Mouse (Mus musculus) forebrain, postnatal 0 days (tissue): Measurements from ENCODE around the gene Atxn7l3. TPM values are rescaled to one million over a fixed set of nuclear protein-coding genes. Genes with fewer than 3 reads are reported as not detected.

Source experiments
- ATAC-seq: fragments of 200-750 bp; cut with Nextera tagmentation; 2 replicates; pipeline ENCODE4 v1.8.0; 2017; ENCODE audit warnings: mild to moderate bottlenecking, moderate library complexity
- DNase-seq: peaks from one replicate; pipeline ENCODE4 v3.0.0-alpha.2; 2015
- H3K27ac ChIP-seq: fragments of 300-500 bp; sonication (generic); 2 replicates; pipeline ENCODE4 v1.5.1; 2014; ENCODE audit warnings: low read depth, mild to moderate bottlenecking, antibody characterized with exemption, low read length, moderate library complexity, mixed read lengths
- H3K27me3 ChIP-seq: fragments of 300-500 bp; sonication (generic); 2 replicates; pipeline ENCODE4 v1.6.1; 2014; ENCODE audit warnings: mild to moderate bottlenecking, low read length, mixed read lengths; ENCODE audit not compliant: insufficient read depth
- H3K36me3 ChIP-seq: fragments of 300-500 bp; sonication (generic); 2 replicates; pipeline ENCODE4 v1.6.1; 2014; ENCODE audit warnings: mild to moderate bottlenecking, moderate library complexity; ENCODE audit not compliant: insufficient read depth
- H3K4me1 ChIP-seq: fragments of 300-500 bp; sonication (generic); 2 replicates; pipeline ENCODE4 v1.6.1; 2014; ENCODE audit warnings: antibody characterized with exemption; ENCODE audit not compliant: insufficient read depth
- H3K4me2 ChIP-seq: fragments of 300-500 bp; sonication (generic); 2 replicates; pipeline ENCODE4 v1.6.1; 2014; ENCODE audit warnings: low read depth, mild to moderate bottlenecking, moderate library complexity
- H3K4me3 ChIP-seq: fragments of 300-500 bp; sonication (generic); 2 replicates; pipeline ENCODE4 v1.5.1; 2014; ENCODE audit warnings: low read depth, low read length, mixed read lengths
- H3K9ac ChIP-seq: fragments of 300-500 bp; sonication (generic); 2 replicates; pipeline ENCODE4 v1.6.1; 2014; ENCODE audit warnings: mild to moderate bottlenecking
- H3K9me3 ChIP-seq: fragments of 300-500 bp; sonication (generic); 2 replicates; pipeline ENCODE4 v1.6.1; 2016; ENCODE audit warnings: low read length
- CTCF ChIP-seq: sonication (generic); IDR thresholded peaks from 2 replicates; pipeline ENCODE4 v1.5.1; 2016; ENCODE audit warnings: antibody characterized with exemption, control low read depth, low read depth
- WGBS: fragments of 180-500 bp; shearing (Covaris S2); extraction: QIAGEN DNeasy Blood & Tissue Kit; methylation state at CpG from one replicate; pipeline ENCODE4 v1.1.7; 2014; 5-methylcytosine and 5-hydroxymethylcytosine counted together
- polyA plus RNA-seq: library from polyadenylated mRNA; unstranded; fragments of >200 nt; fragmentation: Nextera tagmentation; extraction: Ambion mirVana; gene quantifications from 2 replicates; pipeline ENCODE4 v1.2.1, GENCODE M21; 2015
- total RNA-seq: library from RNA; depleted of rRNA; stranded (reverse); fragments of >200 nt; gene quantifications from 2 replicates; pipeline ENCODE4 v1.2.3, GENCODE M21; 2014

Atxn7l3 gene
- total and polyA plus RNA-seq, 2 experiments from 2014 or later: 26.2 to 167 TPM

GRCm38 (mm10) chr11:102329518-102329917 lies 33.1 kb upstream of the Atxn7l3 start:
- no peak for TF ChIP-seq CTCF
- H3K27ac ChIP-seq: no peak overlapping the region
- DNase-seq (no peak), ATAC-seq (no peak)
- no peaks in the 10 kb centered on the region for H3K36me3 ChIP-seq
- no peak overlapping the region for H3K9ac ChIP-seq
- no peaks in the 10 kb centered on the region for H3K27me3 ChIP-seq
- H3K4me1 ChIP-seq: no peaks in the 10 kb centered on the region
- H3K9me3 ChIP-seq: no peaks in the 10 kb centered on the region
- no peak overlapping the region for H3K4me3 ChIP-seq
- H3K4me2 ChIP-seq: no peak overlapping the region

- no peak overlapping the region for H3K4me3 ChIP-seq
- no peak for TF ChIP-seq CTCF
- ATAC-seq (no peak), DNase-seq (no peak)
- no peak overlapping the region for H3K27ac ChIP-seq
- H3K4me1 ChIP-seq: no peaks in the 10 kb centered on the region
- H3K27me3 ChIP-seq: no peaks in the 10 kb centered on the region
- WGBS: 87% methylated on average over 7 of the region's 7 CpGs
- H3K4me2 ChIP-seq: no peak overlapping the region
- no peaks in the 10 kb centered on the region for H3K9me3 ChIP-seq
- H3K9ac ChIP-seq: no peak overlapping the region
- H3K36me3 ChIP-seq: no peaks in the 10 kb centered on the region
Observed at GRCm38 (mm10) chr11:102327839-102328238, 31.4 kb upstream of the Atxn7l3 start.

GRCm38 (mm10) chr11:102327250-102327649 lies 30.8 kb upstream of the Atxn7l3 start:
- no peak for ATAC-seq
- no peak for DNase-seq
- Histone ChIP-seq H3K9ac (no peak overlapping the region), H3K27ac (no peak overlapping the region), H3K9me3 (no peaks in the 10 kb centered on the region), H3K27me3 (no peaks in the 10 kb centered on the region), H3K4me3 (no peak overlapping the region), H3K36me3 (no peaks in the 10 kb centered on the region), H3K4me2 (no peak overlapping the region), H3K4me1 (no peaks in the 10 kb centered on the region)
- 64% methylated on average over 5 of the region's 5 CpGs for WGBS
- no peak for TF ChIP-seq CTCF

- Histone ChIP-seq H3K36me3 (no peaks in the 10 kb centered on the region), H3K9me3 (no peaks in the 10 kb centered on the region), H3K27me3 (no peaks in the 10 kb centered on the region), H3K4me1 (no peaks in the 10 kb centered on the region), H3K27ac (no peak overlapping the region), H3K9ac (no peak overlapping the region), H3K4me2 (no peak overlapping the region), H3K4me3 (no peak overlapping the region)
- DNase-seq: no peak
- 82% methylated on average over 1 of the region's 1 CpGs for WGBS
- ATAC-seq: no peak
- TF ChIP-seq CTCF: no peak
Observed at GRCm38 (mm10) chr11:102323516-102323915, 27.1 kb upstream of the Atxn7l3 start.

GRCm38 (mm10) chr11:102321931-102322330 lies 25.5 kb upstream of the Atxn7l3 start:
- DNase-seq: no peak
- Histone ChIP-seq H3K9me3 (no peaks in the 10 kb centered on the region), H3K4me1 (no peaks in the 10 kb centered on the region), H3K27me3 (no peaks in the 10 kb centered on the region), H3K4me2 (no peak overlapping the region), H3K36me3 (no peaks in the 10 kb centered on the region), H3K4me3 (no peak overlapping the region), H3K27ac (no peak overlapping the region), H3K9ac (no peak overlapping the region)
- ATAC-seq: no peak
- 78% methylated on average over 6 of the region's 6 CpGs for whole genome bisulfite sequencing
- no peak for TF ChIP-seq CTCF

GRCm38 (mm10) chr11:102320686-102321005 lies 24.2 kb upstream of the Atxn7l3 start:
- Histone ChIP-seq H3K9ac (peak overlapping the region; percentile 99), H3K36me3 (0 out of 2 replicates have a peak, but pooled peaks cover 1% of the 10 kb centered on the region), H3K27me3 (no peaks in the 10 kb centered on the region), H3K4me2 (peak overlapping the region; percentile 86), H3K27ac (peak overlapping the region; percentile 99), H3K4me1 (peaks cover 6% of the 10 kb centered on the region; the same call in 1 of the 2 replicates), H3K4me3 (peak overlapping the region; percentile 95), H3K9me3 (no peaks in the 10 kb centered on the region)
- WGBS: 4% methylated on average over 10 of the region's 10 CpGs
- peak; percentile 90 for DNase-seq
- ATAC-seq: peak; percentile 15
- peak; percentile 55 for TF ChIP-seq CTCF

- Histone ChIP-seq H3K9me3 (no peaks in the 10 kb centered on the region), H3K4me1 (peaks cover 9% of the 10 kb centered on the region; the same call in 1 of the 2 replicates), H3K27ac (peak overlapping the region; percentile 99), H3K4me3 (peak overlapping the region; percentile 95), H3K36me3 (peaks cover 6% of the 10 kb centered on the region; the same call in 1 of the 2 replicates), H3K4me2 (peak overlapping the region; percentile 86), H3K9ac (peak overlapping the region; percentile 99), H3K27me3 (no peaks in the 10 kb centered on the region)
- whole genome bisulfite sequencing: 2% methylated on average over 38 of the region's 38 CpGs
- ATAC-seq: peak; percentile 57
- DNase-seq: peak; percentile 94
- TF ChIP-seq CTCF: no peak
Observed at GRCm38 (mm10) chr11:102319941-102320685, 23.7 kb upstream of the Atxn7l3 start.
